Mouse (Mus musculus) layer of hippocampus, postnatal 36 days (tissue): ENCODE results near the gene Pkn3. TPM values are rescaled to one million over a fixed set of nuclear protein-coding genes. Genes with fewer than 3 reads are reported as not detected.
"Not testable (repeated sequence)": the region's sequence is repeated elsewhere in the genome, so short reads cannot be mapped to it uniquely, and the experiment has no call there.

Experiments
- DNase-seq, 2 experiments: peaks; one replicate each; pipeline ENCODE4 v3.0.0; 2022
- total RNA-seq, 2 experiments: library from RNA; stranded (reverse); gene quantifications; 2 replicates each; pipeline ENCODE4 v1.2.3; 2021

Gene Pkn3
- total RNA-seq, 2 experiments from 2014 or later, result 1.1 to 2.0 TPM

DNA sequence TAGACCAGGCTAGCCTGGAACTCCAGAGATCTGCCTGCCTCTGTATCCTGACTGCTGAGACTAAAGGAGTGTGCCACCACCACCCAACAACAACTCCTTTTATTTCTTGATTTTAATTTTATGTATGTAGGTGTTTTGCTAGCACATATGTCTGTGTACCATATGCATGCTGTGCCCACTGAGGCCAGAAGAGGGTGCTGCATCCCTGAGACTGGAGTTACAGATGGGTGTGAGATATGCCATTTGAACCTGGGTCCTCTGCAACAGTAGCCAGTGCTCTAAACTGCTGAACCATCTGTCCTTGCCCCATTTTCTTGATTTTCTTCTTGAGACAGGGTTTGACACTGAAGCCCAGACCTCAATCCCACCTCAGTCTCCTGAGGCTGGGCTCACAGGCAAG, 28.9 kb downstream of the Pkn3 start:
- no peak for DNase-seq

- no peak for DNase-seq
Measured at GRCm38 (mm10) chr2:30107646-30108045, 30.2 kb downstream of the Pkn3 start.

- no peak for DNase-seq
Measured at GRCm38 (mm10) chr2:30108260-30108659, 30.8 kb downstream of the Pkn3 start.

DNA sequence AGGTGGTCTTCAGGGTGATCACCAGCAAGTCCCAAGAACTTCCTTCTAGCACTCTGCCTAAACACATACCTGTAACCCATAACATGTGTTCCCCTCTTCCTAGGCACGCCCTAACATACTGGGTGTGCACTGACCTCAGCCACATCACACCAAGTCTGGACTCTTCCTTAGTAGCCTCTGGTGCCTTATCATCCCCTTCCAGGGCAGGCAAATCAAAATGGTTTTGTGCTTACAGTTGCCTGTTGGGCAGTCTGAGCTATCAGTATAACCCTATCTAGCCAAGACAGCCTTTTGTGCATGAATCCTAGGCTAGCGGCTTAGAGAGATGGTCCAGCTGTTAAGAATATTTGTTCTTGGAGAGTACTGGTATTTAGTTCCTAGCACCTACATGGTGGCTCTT, 34.0 kb downstream of the Pkn3 start:
- DNase-seq, result no peak

- no peak for DNase-seq
Measured at GRCm38 (mm10) chr2:30112564-30112963, 35.1 kb downstream of the Pkn3 start.

DNA sequence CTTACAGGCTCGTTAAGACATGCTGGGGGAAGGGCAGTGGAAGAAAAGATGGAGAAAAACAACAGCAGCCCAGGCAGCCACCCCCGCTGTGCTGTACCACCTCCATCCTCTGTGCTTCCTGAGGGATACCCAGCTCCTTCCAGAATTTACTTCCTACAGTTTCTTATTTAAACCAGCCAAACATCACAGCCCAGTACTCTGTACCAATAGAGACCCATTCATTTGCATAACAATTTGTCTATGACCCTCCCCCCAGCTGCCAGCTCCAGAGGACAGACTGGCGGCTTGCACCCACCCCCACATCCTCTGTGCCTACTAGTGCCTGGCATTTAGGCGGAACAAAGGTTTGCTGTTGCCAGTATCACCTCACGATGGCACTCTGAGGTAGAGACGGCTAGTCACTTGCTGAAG, 42.2 kb downstream of the Pkn3 start:
- peak; percentile 78 to 82 for DNase-seq

- DNase-seq, result no peak
Measured at GRCm38 (mm10) chr2:30120269-30120668, 42.8 kb downstream of the Pkn3 start.

GRCm38 (mm10) chr2:30122766-30123165, 45.3 kb downstream of the Pkn3 start:
- peak; percentile 41 to 55 for DNase-seq

DNA sequence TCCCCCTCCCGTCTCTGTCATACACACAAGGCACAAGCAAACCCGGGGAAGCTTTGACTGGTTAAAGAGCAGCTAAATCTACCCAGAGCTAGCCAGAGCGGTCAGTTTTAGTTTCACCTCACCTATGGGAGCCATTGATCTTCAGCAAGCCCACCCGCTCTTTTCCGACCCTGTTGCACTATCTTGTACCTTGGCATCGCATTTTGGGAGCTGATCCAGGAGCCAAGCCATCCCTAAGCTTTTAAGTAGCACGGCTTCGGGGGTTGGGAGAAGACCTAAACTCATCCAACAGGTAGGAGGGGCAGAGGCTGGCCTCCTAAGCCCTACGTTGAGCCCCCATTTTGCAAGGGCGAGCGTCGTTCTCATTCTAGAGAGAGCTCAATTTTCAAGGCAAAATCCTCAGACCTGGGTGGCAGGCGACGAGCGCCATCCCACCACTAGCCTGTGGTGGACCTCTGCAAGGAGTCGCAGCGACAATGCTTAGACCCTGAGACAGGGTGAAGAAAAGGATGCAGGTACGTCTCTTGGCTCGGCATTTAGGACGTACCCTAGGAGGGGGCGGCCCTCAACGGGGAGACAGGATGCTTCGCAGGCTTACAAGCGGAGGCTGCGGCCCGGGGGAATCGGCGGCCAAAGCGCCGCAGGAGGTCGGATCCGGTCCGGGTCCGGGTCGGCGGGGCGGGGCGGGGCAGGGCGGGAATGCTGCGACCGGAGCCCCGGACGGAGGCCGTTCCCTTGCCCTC, 46.4 kb downstream of the Pkn3 start:
- DNase-seq, result peak in 1 of 2 experiments; percentile 17

- DNase-seq, result peak; percentile 95 to 96
Measured at GRCm38 (mm10) chr2:30124472-30125274, 47.2 kb downstream of the Pkn3 start, which contains the start of gene Zer1. Gene Zer1 (minus strand): TSS chr2:30124585.

GRCm38 (mm10) chr2:30128789-30129188, 51.3 kb downstream of the Pkn3 start:
- DNase-seq, result no peak

- DNase-seq, result no peak
Measured at GRCm38 (mm10) chr2:30130156-30130555, 52.7 kb downstream of the Pkn3 start.

DNA sequence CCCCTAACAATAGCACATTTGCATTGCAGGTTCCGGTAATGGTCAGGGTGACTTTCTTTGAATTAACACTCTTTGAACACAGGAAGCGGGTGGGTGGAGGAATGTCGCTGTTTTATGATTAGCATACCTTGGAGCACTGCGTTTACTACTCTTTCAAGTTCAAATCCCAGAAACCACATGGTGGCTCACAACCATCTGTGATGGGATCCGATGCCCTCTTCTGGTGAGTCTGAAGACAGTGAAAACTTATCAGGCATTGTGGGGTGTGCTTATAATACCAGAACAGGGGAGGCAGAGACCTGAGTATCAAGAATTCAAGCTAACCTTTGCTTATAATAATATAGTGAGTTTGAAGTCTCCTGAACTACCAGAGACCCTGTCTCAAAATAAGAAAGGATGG, 53.8 kb downstream of the Pkn3 start:
- not testable (repeated sequence) for DNase-seq

DNA sequence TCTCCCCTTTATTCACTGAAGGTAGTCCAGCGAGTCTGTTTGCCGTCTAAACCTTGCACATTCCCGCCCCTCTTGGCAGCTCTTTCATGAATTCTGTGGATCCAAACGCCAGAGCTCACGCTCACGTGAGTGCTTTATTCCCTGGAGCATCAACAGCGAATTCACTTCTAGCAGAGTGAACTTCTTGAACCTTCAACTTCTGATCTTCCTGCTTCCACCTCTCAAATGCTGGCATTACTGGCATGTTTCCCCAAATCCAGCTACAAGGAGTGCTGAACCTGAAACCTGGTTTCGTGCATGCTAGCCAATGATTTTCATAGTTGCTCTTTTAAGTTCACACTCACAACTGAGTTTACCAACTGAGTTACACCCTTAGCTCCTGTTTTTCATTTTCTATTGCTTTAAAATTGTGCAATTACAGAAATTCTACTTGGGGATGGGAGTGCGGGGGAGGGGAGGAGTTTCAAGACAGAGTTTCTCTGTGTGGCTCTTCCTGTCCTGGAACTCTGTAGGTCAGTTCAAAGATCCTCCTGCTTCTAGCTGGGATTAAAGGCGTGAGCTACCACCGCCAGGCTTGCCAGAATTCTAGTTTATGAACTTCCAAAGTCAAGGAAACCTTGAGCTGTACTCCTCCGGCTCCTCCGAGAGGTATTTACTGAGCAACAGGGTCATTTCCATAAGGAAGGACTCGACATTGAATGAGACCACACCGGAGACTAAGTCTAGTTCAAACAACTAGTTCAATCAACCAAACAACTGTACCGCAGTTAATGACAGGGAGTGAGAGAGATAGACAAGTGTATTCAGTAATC, 55.5 kb downstream of the Pkn3 start:
- DNase-seq, result no peak

DNA sequence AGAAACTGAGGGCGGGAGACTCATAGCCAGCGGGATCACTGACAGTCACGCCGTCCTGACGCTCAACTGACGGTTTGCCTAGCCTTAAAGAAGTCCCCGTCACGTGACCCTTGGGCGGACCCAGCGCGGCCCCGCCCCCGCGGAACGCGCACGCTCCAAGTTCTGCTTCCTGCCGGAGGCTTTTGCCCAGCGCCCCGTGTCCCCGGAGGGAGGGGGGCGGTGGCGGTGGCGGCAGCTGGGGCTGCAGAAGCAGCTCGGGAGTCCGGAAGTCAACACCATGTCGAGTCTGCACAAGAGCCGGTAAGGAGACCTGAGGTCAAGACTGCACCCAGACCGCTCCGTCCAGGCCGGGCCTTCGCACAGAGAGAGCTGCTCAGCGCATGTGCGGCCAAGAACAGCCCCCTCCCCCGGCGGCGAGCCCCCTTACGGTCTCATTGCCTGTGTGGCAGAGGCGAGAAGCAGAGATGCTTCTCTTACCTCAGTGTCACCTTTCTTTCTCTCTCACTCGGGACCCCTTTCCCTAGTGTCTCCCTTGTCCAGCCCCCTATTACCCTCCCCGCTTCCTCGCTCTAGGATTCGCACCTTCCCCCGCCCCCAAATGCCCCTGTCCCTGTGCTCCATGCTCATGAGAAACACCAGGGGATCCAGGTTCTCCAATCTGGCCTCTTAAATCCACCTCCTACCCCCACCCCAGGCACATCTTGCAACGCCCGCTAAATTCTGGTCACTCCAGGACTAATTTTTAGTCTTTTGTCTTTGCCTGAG, 56.3 kb downstream of the Pkn3 start, which contains the start of gene Tbc1d13:
Gene Tbc1d13, plus strand, starts transcription at position 134 of the 765 bp plus-strand sequence.
- DNase-seq, result peak; percentile 97 to 98

DNA sequence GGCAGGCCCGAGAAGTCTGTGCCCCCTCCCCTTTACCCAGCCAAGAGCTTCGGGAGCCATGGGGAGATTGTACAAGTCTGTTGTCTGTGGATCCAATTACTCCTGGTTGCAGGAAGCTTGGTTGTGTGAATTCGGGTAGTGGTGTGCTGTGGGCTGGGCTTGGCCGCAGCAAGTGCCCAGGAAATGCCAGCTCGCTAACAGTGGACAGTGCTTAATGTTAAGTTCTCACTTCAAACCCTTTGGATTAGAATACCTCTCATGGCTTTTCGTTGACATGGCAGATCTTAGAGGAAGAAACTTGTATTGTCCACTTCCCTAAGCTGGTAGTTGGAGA, 56.9 kb downstream of the Pkn3 start:
- DNase-seq, result no peak

GRCm38 (mm10) chr2:30134928-30135620, 57.6 kb downstream of the Pkn3 start:
- no peak for DNase-seq

GRCm38 (mm10) chr2:30136458-30136857, 59.0 kb downstream of the Pkn3 start:
- DNase-seq, result no peak

- not testable (repeated sequence) for DNase-seq
Measured at GRCm38 (mm10) chr2:30140021-30140420, 62.5 kb downstream of the Pkn3 start.
